Mouse (Mus musculus) mature B cell (primary cell): ENCODE measurements around the gene Cnot3.
"Not testable (repeated sequence)": the region's sequence is repeated elsewhere in the genome, so short reads cannot be mapped to it uniquely, and the experiment has no call there.

Experiments
- in situ Hi-C: fragments of 300-500 bp; cut with MboI; formaldehyde crosslinking; loops from 2 replicates; pipeline ENCODE4 v1.14.3; 2019

The Cnot3 gene

DNA sequence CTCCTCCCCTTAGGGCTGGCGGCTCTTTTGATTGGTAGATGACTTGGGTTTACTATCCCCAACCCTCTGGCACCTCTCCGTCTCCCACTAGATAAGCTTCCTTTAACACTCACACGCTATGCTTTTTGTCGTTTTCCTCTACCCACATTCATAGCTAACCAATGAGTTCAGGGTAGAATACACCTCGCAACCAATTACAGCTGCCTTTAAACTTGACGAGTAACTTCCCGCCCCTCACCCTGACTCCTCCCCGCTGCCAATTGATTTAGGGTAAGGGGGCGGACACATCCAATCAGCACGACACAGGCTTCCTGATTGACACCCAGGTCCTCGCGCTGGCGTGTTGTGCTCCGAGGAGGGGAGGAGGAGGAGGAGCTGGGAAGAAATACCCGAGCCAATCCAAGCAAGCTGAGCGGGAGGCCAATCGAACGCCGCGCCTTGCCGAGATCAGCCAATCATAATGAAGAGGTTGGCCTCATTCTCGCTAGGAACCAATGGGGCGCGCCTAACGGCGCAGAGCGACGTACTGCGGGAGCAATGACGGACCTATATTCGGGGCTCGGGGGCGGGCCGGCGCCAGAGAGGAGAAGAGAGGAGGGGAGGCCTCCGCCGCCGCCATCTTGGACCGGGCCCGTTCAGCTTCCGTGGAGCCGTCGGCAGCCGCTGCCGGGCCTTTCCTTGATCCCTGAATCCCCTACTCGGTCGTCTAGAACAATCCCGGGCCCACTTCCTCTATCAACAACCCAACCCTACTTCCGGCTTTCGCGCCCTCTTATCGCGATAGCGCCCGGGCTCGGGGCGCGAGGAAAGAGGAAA, at the start of gene Cnot3:
Gene Cnot3 (plus strand): TSS at position 597 of the 816 bp plus-strand sequence.
- in situ Hi-C loops = no loop called here

DNA sequence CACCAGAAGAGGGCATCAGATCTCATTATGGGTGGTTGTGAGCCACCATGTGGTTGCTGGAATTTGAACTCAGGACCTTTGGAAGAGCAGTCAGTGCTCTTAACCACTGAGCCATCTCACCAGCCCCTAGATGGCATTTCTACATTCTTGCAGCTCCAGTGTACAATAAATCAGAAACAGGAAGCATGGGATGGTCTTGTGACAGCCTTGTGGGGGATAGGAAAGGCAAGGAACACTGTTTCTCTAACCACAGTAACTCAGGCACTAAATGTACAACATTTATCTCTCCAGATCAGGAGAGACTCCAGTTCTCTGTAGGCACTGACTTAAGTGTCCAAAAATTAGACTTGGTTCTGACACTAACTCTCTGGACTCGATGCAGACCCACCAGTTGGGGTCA, 47.3 kb upstream of the Cnot3 start:
- in situ Hi-C loops = not testable (repeated sequence)

DNA sequence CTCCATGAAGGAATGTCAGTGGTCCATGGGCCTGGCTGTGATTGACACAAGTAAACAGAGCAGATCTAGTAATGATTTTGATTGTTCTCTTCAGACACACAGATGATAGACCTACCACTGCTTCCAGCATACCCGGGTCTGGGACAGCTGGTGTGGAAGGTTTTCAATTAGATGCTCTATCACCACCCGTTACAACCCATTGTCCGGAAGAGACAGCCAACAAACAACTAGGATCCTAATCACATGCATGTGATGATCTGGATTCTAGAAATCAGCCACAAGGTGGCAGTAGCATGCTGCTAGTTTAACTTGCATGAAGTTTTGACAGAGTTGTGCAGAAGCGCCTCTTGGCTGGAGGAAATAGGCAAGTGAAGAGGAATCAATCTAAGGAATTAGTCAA, 43.9 kb upstream of the Cnot3 start:
- in situ Hi-C loops = no loop called here

DNA sequence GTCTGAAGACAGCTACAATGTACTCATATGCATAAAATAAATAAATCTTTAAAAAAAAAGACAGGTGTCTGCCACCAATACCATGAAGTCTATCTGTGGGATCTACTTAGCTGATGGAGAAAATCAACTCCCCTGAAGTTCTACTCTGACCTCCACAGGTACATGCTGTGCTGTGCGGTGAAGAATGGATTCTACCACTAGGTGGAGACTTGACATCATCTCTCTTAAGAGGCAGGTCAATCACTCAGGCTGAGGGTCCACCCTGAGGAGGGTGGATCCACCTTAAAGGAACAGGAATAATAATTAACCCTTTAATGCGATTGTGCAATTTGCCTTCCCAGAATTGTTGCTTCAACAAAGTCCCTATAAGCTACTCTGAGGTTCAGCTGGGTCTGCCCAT, 38.3 kb upstream of the Cnot3 start:
- in situ Hi-C loops = no loop called here

DNA sequence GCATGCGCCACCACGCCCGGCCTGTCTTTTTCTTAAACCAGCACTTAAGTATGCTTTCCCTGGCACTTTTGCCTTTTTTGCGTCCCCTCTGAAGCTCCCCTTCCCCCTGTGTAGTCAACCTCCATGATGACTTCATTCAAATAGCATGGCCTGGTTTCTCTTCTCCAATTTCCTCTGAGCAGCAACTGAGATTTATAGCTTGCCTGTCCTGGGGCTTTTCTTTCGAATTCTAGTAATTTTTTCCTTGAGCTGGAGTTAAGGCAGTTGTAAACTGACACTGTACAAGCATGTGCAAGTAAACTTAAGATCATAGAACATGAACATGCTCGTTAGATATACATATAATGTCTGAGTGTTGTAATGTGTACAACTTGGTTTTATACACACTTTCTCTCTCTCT, 37.7 kb upstream of the Cnot3 start:
- in situ Hi-C loops = no loop called here

DNA sequence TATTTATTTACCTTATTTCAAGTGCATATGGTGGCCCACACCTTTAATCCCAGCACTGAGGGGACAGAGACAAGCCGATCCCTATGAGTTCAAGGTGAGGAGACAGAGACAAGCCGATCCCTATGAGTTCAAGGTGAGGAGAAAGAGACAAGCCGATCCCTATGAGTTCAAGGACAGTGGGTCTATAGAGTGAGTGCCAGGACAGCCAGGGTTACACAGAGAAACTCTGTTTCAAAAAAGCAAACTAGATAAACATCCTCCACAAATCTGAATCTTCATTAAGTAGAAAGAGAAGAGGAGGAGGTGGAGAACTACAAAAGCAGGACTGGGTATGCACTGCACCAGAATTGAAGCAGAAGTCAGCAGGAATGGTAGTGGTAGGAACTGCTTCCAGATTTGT, 36.4 kb upstream of the Cnot3 start:
- in situ Hi-C loops = no loop called here

DNA sequence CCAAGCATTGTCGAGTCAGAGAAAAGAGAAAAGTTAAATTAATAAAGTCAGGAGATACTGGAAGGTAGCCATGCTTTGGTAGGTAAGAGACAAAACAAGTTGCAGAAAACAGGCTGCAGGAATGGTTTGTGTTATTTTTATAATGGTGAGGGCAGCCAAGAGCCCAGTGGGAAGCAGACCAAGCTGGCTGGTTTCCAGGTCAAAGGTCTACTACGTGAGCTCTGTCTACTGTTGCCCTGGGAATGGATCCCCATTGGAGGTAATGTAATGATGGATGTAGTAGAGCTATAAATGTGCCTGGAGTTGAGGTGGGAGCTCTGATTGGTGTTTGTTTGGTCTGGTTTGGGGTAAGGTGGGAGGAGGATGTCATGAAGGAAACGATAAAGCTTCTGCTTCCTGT, 36.0 kb upstream of the Cnot3 start:
- in situ Hi-C loops = no loop called here

DNA sequence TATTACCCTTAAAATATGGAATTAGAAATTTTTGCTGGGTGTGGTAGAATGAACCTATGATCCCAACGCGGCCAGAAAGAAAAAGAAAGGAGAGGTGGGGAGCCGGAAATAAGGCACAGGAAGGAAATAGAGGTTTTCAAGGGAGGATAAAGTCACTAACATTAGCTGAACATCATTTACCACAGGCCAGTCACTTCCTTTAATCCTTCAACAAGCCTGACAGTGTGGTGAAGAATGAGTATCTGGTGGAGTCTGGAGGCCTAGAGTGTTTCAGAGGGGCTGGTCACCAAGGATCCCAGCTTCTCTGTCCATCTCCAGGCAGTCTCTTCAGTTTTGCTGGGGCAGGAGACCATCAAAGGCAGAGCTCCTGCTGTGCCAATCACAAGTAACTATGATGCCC, 34.6 kb upstream of the Cnot3 start:
- in situ Hi-C loops = loop anchor here (10.0 kb wide), 1 partner anchor 64 kb away; the partner anchor contains the start of gene Tmc4

DNA sequence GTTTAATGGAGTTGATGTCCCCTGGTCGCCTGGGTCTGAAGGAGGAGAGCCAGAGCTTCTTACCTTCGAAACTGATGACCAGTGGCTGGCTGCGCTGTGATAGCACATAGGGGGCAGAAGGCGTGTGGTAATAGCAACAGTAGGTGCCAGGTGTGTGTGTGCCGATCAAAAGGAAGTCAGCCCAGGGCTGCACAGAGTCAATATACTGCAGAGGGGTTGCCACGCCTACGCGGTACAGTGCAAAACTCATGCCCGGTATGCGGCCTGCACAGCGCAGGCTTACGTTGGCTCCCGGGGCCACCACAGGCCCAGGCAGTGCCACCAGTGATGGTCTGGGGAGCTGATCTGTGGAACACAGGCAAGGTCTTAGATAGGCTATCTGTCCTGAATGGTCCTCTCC, 34.1 kb upstream of the Cnot3 start:
- in situ Hi-C loops = loop anchor here (10.0 kb wide), 1 partner anchor 64 kb away; the partner anchor contains the start of gene Tmc4

DNA sequence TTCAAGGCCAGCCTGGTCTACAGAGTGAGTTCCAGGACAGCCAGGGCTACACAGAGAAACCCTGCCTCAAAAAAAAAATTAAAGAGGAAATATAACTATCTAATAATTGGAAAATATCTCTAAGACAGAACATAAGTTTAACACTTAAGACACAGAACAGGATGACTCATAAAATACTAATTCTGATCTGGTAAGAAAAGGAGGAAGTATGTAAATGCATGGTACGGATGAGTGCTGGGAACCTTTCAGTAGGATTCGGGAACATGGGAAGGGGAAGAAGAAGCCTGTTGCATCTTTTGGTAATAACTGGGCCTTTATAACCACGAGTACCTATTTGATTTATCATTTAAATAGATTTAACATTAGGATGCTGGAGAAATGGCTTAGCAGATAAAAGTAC, 31.0 kb upstream of the Cnot3 start:
- in situ Hi-C loops = loop anchor here (10.0 kb wide), 1 partner anchor 61 kb away; the partner anchor contains the start of gene Tmc4

DNA sequence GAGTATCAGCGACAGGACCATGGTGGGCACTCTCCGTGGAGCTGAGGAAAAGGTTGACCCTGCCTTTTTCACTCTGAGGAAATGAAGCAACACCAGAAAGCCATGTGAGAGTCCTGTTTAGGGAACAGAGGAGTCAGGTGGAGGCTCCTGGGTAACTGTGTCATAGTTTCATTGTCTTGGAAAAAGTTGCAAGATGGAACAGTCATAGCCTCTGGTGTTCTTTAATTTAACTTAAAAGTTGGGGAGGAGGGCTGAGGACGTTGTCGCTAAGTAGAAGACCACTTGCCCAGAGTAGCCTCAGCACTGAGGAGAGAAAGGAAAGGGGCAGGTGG, 29.0 kb upstream of the Cnot3 start, which contains the start of gene Oscar:
Gene Oscar (minus strand): TSS at position 101 of the 332 bp plus-strand sequence.
- in situ Hi-C loops = loop anchor here (10.0 kb wide), 1 partner anchor 59 kb away; the partner anchor contains the start of gene Tmc4

DNA sequence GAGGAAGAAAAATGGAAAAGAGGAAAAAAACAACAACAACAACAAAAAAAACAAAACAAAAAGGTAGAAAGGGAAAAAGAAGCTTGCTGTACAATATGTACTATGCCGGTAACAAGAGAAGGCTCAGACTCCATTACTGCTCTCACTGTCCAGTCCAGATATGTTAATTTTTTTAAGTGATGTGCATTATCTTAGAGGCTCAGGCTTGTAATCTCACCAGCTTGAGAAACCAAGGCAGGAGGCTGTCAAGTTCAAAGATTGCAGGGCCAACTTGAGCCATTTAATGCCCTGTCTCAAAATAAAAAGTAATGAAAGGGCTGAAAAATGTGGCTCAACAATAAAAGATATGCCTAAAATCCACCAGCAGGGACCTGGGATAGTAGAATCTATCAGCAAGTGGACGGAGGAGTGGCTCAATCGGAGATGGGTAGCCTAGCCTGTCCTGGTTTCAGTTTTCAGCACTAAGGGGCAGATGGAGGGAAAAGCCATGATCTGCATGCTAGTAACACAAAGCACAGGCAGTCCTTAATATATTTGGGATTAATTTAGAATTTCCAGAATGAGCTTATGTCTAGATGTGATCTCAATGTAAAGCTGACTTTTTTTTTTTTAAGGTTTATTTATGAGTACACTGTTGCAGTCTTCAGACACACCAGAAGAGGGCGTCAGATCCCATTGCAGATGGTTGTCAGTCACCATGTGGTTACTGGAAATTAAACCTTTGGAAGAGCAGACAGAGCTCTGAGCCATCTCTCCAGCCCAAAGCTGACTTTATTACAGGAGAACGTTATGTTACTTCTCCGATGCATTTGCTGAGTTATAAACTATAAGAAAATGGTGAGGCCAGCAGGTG, 28.5 kb upstream of the Cnot3 start:
- in situ Hi-C loops = loop anchor here (10.0 kb wide), 1 partner anchor 58 kb away; the partner anchor contains the start of gene Tmc4

DNA sequence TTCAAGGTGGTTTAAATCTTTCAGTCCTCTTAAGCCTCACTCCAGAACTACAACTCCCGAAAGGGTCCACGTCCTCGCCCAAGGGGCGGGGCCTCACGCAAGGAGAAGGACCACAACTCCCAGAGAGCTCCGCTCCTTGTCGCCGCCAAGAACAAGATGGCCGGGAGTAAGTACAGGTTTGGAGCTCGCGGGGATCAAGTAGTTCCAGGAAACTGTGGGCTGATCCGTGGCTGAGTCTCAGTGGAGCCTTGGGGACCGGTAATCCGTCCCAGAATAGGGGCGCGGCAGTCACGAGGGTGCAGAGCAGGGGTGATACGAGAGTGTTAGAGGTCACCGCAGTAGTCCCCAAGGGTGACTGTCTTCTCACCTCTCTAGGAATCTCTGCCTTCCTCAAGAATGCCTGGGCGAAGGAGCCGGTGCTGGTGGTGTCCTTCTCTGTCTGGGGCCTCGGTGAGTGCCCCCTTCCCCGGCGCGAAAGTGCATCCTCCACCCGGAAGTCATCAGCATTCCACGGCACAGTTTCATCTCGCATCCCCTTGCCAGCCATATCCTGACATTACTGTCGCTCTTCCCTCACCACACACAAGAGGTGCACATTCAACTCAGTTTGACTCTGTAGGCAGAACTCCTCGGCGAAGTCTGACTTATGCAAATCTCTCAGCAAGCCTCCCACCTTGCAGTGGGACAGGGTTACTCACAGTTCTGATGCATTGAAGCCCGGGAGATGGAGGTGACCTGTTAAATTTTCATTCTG, 27.6 kb upstream of the Cnot3 start, which contains the start of gene Ndufa3:
Gene Ndufa3 (plus strand): TSS at position 132 of the 754 bp plus-strand sequence.
- in situ Hi-C loops = loop anchor here (10.0 kb wide), 1 partner anchor 57 kb away; the partner anchor contains the start of gene Tmc4

DNA sequence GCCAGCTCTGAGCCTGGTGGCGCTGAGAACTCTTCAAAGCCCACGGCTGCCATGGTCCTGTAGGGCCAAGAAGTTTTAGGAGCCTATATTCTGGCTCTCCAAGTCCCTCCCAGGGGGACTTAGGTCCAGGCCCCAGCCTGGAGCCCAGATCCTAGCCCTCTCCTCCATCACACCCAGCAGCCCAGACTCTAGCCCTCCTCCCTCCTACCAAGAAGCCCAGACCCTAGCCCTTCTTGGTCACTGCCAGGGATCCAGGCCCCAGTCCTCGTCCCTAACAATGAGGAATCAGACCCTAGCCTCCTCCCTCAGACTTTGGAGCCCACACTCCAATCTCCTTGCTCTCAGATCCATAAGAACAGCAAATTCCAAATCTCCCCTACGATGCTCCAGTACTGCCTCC, 16.0 kb upstream of the Cnot3 start:
- in situ Hi-C loops = no loop called here

DNA sequence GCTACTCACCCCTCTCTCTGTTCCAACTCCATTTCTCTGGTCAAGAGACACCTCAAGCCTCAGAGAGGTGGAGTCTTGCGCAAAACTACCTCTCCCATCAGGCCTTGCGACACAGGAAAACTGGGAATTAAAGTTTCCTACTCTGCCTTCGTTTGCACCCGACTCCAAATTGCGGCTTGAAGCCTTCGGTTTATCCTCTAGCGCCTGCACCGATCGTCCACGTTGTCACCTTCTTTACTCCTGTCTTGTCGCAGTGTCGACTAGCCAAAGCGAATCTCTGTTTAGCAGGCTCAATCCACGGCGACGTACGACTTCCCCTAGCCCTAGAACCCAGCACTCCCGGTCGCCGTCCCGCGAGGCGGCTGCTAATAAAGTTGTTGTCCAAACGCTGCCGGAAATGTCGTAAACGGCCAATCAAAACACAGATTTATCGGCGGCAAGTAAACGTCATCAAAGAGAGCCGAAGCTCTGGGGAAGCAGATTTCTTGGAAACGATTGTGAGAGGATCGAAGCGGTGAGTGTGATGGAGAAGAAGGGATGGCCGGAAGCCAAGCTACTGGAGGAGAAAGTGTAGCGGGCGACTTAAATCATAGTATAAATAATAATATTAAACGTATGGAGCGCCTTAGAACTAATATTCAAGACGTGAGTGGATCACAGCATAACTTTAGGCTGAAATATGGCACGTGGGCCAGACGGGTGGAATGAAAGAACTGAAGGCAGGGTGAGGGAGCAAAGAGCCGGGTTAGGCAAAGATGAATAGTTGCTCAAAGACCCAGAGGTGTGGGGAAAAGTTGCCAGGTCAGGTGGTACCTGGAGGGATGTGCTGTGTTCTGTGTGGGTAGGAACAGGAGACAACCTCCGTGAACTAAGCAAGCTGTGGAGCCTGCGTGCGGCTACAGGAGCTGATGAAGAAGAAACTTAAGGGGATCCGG, 15.3 kb upstream of the Cnot3 start, which contains the start of the genes Tfpt and Prpf31:
Gene Tfpt (minus strand): TSS at position 387 of the 935 bp plus-strand sequence.
Gene Prpf31 (plus strand): TSS at position 443 of the 935 bp plus-strand sequence.
- in situ Hi-C loops = no loop called here

DNA sequence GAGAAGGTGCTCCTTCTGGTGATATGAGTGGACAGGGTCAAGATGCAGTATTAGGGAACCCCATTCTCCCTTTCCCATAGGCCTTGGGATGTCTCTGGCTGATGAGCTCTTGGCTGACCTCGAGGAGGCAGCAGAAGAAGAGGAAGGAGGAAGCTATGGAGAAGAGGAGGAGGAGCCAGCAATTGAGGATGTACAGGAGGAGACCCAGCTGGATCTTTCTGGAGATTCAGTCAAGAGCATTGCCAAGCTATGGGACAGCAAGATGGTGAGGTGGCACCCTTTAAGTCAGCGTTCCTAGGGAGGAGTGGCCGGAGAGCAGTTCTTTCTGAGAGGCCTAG, 14.6 kb upstream of the Cnot3 start:
- in situ Hi-C loops = no loop called here

DNA sequence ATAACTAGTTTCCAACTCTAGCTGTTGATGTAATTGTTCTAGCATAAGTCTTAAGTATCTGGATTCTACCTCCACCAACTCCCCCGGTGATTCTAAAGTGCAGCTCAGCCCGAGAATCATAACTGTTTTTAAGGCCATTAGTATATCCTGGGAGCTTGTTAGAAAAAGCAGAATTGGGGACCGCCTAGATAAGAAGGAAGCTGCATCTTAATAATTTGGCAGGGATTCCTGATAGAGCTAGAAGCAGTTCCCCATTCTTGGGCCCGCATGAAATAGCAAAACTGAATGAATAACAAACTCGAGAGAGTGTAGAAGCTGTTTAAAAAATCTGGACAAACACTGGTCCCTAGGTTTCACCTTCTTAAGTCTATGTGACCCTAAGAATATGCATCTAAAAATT, 1.7 kb upstream of the Cnot3 start:
- in situ Hi-C loops = no loop called here

DNA sequence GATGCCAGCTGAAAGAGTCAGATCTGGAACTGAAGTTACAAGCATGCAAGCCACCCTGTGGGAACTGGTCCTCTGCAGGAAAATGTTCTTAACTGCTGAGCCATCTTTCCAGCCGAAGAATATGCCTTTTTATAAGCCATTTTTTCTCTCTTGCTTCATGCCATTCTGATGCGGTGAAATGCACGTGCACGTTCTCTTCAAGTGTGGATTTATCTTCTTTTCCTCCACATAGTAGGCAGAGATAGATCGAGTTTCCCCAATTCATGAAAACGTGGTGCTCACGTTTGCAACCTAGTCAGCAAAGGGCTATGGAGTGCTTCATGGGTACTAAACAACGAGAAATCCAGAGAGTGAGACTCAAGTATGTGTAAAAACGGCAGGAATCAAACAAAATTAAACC, 1.2 kb upstream of the Cnot3 start:
- in situ Hi-C loops = no loop called here

DNA sequence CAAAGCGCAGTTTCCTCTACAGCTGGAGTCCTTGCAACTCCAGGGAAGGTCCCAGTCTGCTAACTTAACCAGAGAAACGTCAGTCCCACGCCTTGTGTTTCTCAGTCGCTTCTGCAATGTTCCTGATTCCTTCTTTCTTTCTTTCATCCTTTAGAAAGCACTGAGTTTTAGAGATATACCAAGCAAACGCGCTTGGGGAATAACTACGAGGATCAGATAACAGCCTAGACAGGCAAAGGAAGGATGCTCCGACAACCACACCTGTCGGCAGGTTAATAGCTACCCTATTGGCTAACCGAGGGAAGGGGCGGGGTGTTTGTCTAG, 758 bp upstream of the Cnot3 start:
- in situ Hi-C loops = no loop called here

DNA sequence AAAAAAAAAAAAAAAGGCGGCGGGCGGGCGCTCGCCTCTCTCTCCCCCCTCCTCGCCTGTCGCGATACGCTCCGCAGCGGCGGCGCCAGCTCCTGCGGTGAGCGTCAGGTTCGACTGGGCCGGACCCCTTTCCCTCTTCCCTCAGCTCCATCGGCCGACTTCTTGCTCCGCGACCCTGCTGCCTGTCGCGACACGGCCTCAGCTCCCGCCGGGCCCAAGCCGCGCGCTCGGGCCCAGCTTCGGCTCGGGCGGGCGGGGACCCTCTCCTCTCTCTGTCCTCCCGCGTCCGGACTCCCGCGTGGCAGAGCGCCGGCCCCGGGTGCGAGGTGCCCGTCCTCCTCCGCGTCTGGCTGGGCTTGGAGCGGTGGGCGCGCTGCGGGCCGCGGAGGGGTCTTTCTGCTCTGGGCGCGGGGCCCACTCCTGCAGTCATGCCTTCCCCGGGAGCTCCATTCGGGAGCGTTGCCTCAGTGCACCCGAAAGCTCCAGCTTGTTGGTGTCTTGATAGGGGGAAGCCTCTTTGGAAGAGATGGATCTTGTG, 489 bp downstream of the Cnot3 start:
- in situ Hi-C loops = no loop called here

DNA sequence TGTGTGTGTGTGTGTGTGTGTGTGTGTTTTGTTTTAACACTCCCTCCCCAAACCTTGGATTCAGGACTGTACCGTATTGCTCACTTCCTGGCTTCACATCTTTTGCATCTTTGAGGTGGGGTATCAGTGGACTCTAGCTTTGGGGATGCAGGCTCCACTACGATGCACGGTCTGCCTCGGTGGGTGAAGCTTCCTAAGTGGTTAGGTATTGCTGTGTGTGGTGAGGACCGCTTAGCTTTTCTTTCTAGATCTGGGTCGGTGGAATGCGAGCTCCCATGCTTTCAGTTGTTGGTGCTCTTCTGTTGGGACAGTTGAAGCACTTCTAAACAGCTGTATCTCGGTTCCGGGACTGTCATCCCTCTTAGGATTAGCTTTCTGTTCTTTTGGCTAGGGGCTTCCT, 1.1 kb downstream of the Cnot3 start:
- in situ Hi-C loops = no loop called here
